Mouse (Mus musculus) MEL (cell line): ENCODE measurements at regions not wholly inside any gene's neighbourhood (a gene's known extent, or its start where the extent isn't known, plus 50 kb on each side); places are given as distances from the start of the nearest gene placed in this dataset.

ENCODE experiments used
- CHD2 ChIP-seq: IDR thresholded peaks from 2 replicates; pipeline ENCODE4 v1.6.1; 2011; ENCODE audit warnings: low read length, improper control_type of control experiment
- CTCF ChIP-seq, 3 experiments: IDR thresholded peaks in 2 of 3; conservative IDR thresholded peaks in 1 of 3; 2 replicates each; pipeline ENCODE4 v1.5.1; 2011 to 2012; ENCODE audit warnings: low read length in 3 of 3, low read depth in 2 of 3, mild to moderate bottlenecking in 2 of 3, improper control_type of control experiment in 1 of 3, inconsistent platforms in 1 of 3, mixed read lengths in 1 of 3, moderate library complexity in 1 of 3; ENCODE audit not compliant: control insufficient read depth in 1 of 3, insufficient read depth in 1 of 3, poor library complexity in 1 of 3, severe bottlenecking in 1 of 3
- ETS1 ChIP-seq: IDR thresholded peaks from 2 replicates; pipeline ENCODE4 v1.6.1; 2012; ENCODE audit warnings: low read depth, mild to moderate bottlenecking, inconsistent platforms, low read length, improper control_type of control experiment, moderate library complexity
- GABPA ChIP-seq: IDR thresholded peaks from 2 replicates; pipeline ENCODE4 v1.6.1; 2012; ENCODE audit warnings: low read depth, mild to moderate bottlenecking, inconsistent platforms, low read length, improper control_type of control experiment, moderate library complexity
- JUND ChIP-seq: IDR thresholded peaks from 2 replicates; pipeline ENCODE4 v1.6.1; 2011; ENCODE audit warnings: low read depth, mild to moderate bottlenecking, improper control_type of control experiment, low read length
- MAZ ChIP-seq: IDR thresholded peaks from 2 replicates; pipeline ENCODE4 v1.6.1; 2012; ENCODE audit warnings: low read depth, mild to moderate bottlenecking, inconsistent platforms, low read length, improper control_type of control experiment
- POLR2A ChIP-seq, 2 experiments: IDR thresholded peaks; 2 replicates each; pipeline ENCODE4 v1.6.1; 2011 to 2012; ENCODE audit warnings: low read length in 2 of 2, mild to moderate bottlenecking in 2 of 2, control low read depth in 1 of 2, improper control_type of control experiment in 1 of 2, low read depth in 1 of 2, moderate library complexity in 1 of 2; ENCODE audit not compliant: control insufficient read depth in 1 of 2, insufficient read depth in 1 of 2, poor library complexity in 1 of 2
- TCF12 ChIP-seq: IDR thresholded peaks from 2 replicates; pipeline ENCODE4 v1.6.1; 2014; ENCODE audit warnings: low read depth, mild to moderate bottlenecking, inconsistent platforms, low read length, improper control_type of control experiment, moderate library complexity
- ZKSCAN1 ChIP-seq: IDR thresholded peaks from 2 replicates; pipeline ENCODE4 v1.6.1; 2012; ENCODE audit warnings: low read depth, mild to moderate bottlenecking, inconsistent platforms, low read length, improper control_type of control experiment, moderate library complexity

DNA sequence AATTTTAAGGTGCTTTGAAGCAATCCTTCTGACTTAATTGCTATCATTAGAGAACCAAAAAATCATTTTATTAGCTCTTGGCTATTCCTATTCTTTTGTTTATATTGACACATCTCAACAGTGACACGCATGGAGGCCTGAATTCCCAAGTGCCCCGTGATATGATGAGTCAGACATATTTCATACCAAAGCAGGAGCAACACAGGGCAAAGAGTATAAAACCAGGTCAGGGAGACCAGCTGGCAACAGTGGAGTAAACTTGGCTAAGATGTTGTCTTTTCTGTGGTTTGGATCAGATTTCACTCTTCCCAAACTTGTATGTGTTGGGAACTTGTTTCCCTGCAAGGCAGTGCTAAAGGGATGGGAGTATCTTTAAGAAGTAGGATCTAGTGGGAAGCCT is 500.6 kb upstream of the Camk1g start:
- TF ChIP-seq ZKSCAN1 (no peak), CTCF (IDR thresholded peaks at IDR 0.05 in 2 of 3, conservative IDR thresholded peaks at IDR 0.05 in 1 of 3; ENCODE audit: control insufficient read depth in 1 of 3, insufficient read depth in 1 of 3, low read depth in 2 of 3, low read length in 3 of 3, poor library complexity in 1 of 3, severe bottlenecking in 1 of 3) (no peak), ETS1 (no peak), POLR2A (IDR thresholded peaks at IDR 0.05; ENCODE audit: control insufficient read depth in 1 of 2, insufficient read depth in 1 of 2, low read depth in 1 of 2, low read length in 2 of 2, poor library complexity in 1 of 2) (no peak), TCF12 (no peak), JUND (no peak), GABPA (no peak), CHD2 (no peak), MAZ (no peak)
